Mouse (Mus musculus) layer of hippocampus, adult 2 months (tissue): ENCODE data around the gene 9530068E07Rik. TPM values are rescaled to one million over a fixed set of nuclear protein-coding genes. Genes with fewer than 3 reads are reported as not detected.
"Not testable (repeated sequence)": the region's sequence is repeated elsewhere in the genome, so short reads cannot be mapped to it uniquely, and the experiment has no call there.

ENCODE experiments used
- DNase-seq, 2 experiments: peaks; one replicate each; pipeline ENCODE4 v3.0.0; 2022; ENCODE audit warnings: low spot score in 2 of 2
- H3K27ac ChIP-seq: fragments of 200-600 bp; 2 replicates; pipeline ENCODE4 v1.8.1; 2022
- H3K4me3 ChIP-seq: fragments of 200-600 bp; 2 replicates; pipeline ENCODE4 v1.8.1; 2022; ENCODE audit warnings: mild to moderate bottlenecking
- CTCF ChIP-seq: fragments of 200-600 bp; conservative IDR thresholded peaks from 2 replicates; pipeline ENCODE4 v1.8.1; 2022; ENCODE audit warnings: antibody characterized with exemption, mild to moderate bottlenecking, moderate library complexity
- long read RNA-seq, 2 experiments: library from polyadenylated mRNA; stranded (forward); transcript quantifications; one replicate each; pipeline ENCODE4 v2.0.0; 2021; ENCODE audit warnings: borderline mapping rate in 2 of 2
- total RNA-seq, 2 experiments: library from RNA; stranded (reverse); gene quantifications; 2 replicates each; pipeline ENCODE4 v1.2.3; 2021

The 9530068E07Rik gene
- 10 to 100 TPM; 61.3 to 65.5 TPM for total RNA-seq
- long read RNA-seq, experiment 1, transcript 9530068E07Rik-201 (3 exons, 2,467 nt) = major isoform, 73 of 81 reads
- long read RNA-seq, experiment 1, partial matches to known transcripts = 1 of 81 reads
- long read RNA-seq, experiment 1, other reads (novel, unspliced or antisense) = 7 of 81 reads
- long read RNA-seq, experiment 2, transcript 9530068E07Rik-201 (3 exons, 2,467 nt) = major isoform, 88 of 92 reads
- long read RNA-seq, experiment 2, partial matches to known transcripts = 0 of 92 reads
- long read RNA-seq, experiment 2, other reads (novel, unspliced or antisense) = 4 of 92 reads

- Histone ChIP-seq H3K4me3 (peak within 1 kb of the TSS; percentile 100), H3K27ac (peak within 1 kb of the TSS; percentile 99)
- no peak for TF ChIP-seq CTCF
- peak; percentile 94 for DNase-seq
Measured at GRCm38 (mm10) chr11:52395940-52396596, at the start of gene 9530068E07Rik. TSS of gene 9530068E07Rik (plus strand) at chr11:52396428.

GRCm38 (mm10) chr11:52346635-52347005, 49.6 kb upstream of the 9530068E07Rik start:
- no peak for TF ChIP-seq CTCF
- H3K27ac ChIP-seq = peak overlapping the region; percentile 37
- H3K4me3 ChIP-seq = peak overlapping the region; percentile 30
- no peak for DNase-seq

GRCm38 (mm10) chr11:52348156-52348555, 48.1 kb upstream of the 9530068E07Rik start:
- DNase-seq = no peak
- TF ChIP-seq CTCF = no peak
- Histone ChIP-seq H3K27ac (no peak overlapping the region), H3K4me3 (no peak overlapping the region)

- DNase-seq = no peak
- peak; percentile 50 for TF ChIP-seq CTCF
- no peak overlapping the region for H3K4me3 ChIP-seq
- no peak overlapping the region for H3K27ac ChIP-seq
Measured at GRCm38 (mm10) chr11:52348724-52349123, 47.5 kb upstream of the 9530068E07Rik start.

- Histone ChIP-seq H3K27ac (no peak overlapping the region), H3K4me3 (no peak overlapping the region)
- peak; percentile 51 for TF ChIP-seq CTCF
- DNase-seq = no peak
Measured at GRCm38 (mm10) chr11:52350924-52351323, 45.3 kb upstream of the 9530068E07Rik start.

- no peak overlapping the region for H3K4me3 ChIP-seq
- no peak for TF ChIP-seq CTCF
- no peak overlapping the region for H3K27ac ChIP-seq
- DNase-seq = no peak
Measured at GRCm38 (mm10) chr11:52352271-52352670, 44.0 kb upstream of the 9530068E07Rik start.

- no peak for DNase-seq
- Histone ChIP-seq H3K27ac (no peak overlapping the region), H3K4me3 (no peak overlapping the region)
- TF ChIP-seq CTCF = 0 out of 2 replicates have a peak, but pooled peaks have one; percentile 12
Measured at GRCm38 (mm10) chr11:52354644-52355043, 41.6 kb upstream of the 9530068E07Rik start.

- peak; percentile 23; the same call in 1 of the 2 replicates for TF ChIP-seq CTCF
- DNase-seq = no peak
- H3K27ac ChIP-seq = no peak overlapping the region
- H3K4me3 ChIP-seq = no peak overlapping the region
Measured at GRCm38 (mm10) chr11:52355601-52356000, 40.6 kb upstream of the 9530068E07Rik start.

- H3K27ac ChIP-seq, DNase-seq, H3K4me3 ChIP-seq: not testable (repeated sequence)
Measured at GRCm38 (mm10) chr11:52357091-52357490, 39.1 kb upstream of the 9530068E07Rik start.

- TF ChIP-seq CTCF = no peak
- peak in 1 of 2 experiments; percentile 24 for DNase-seq
- Histone ChIP-seq H3K27ac (peak overlapping the region; percentile 32; the same call in 1 of the 2 replicates), H3K4me3 (no peak overlapping the region)
Measured at GRCm38 (mm10) chr11:52358520-52358919, 37.7 kb upstream of the 9530068E07Rik start.

- no peak for TF ChIP-seq CTCF
- DNase-seq = peak in 1 of 2 experiments; percentile 23
- peak overlapping the region; percentile 77 for H3K4me3 ChIP-seq
- H3K27ac ChIP-seq = peak overlapping the region; percentile 99
Measured at GRCm38 (mm10) chr11:52359686-52360470, 36.4 kb upstream of the 9530068E07Rik start.

GRCm38 (mm10) chr11:52360471-52361277, 35.6 kb upstream of the 9530068E07Rik start, which contains the start of gene Vdac1:
TSS of gene Vdac1 (plus strand) at chr11:52360860.
- DNase-seq = peak; percentile 86 to 88
- TF ChIP-seq CTCF = no peak
- Histone ChIP-seq H3K27ac (peak within 1 kb of the TSS; percentile 99), H3K4me3 (peak within 1 kb of the TSS; percentile 77)
